Comparison of ENCODE assay signal across 9 mouse cellular contexts in the genomic region with DNA sequence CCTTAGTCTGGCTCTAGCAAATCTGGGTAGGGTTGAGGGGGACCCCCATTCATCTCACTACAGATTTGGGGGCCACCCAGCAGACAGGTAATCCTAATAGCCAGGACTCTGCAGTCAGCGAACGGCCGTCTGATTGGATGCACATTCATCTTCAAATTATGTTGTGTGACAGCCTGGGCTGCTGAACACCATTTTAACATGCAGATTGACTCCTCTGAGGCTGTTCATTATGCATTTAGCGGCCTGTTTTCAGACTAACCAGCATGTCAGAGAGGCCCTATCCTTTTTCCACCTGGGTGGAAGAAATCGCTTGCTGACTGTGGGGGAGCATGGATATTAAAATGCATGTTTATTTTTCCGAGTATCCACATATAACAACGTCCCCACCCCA.
DNase-seq lines count a peak whose midpoint lies in the region; ATAC-seq and TF ChIP-seq lines count a peak whose summit lies in the region.
"Had no signal": no experiment of that assay in that cellular context is flagged by ENCODE, and none has a peak within 500 bp of the region (broad histone marks: within the 10 kb centered on the region; RNA-seq: fewer than 3 reads in every experiment).

No protein-coding gene starts in this region.

- H3K36me3 ChIP-seq in lung, embryonic 14.5 days (ENCODE audit: insufficient read depth), result no peaks in the 10 kb centered on the region
- no peaks in the 10 kb centered on the region for H3K36me3 ChIP-seq in limb, embryonic 10.5 days
- no peaks in the 10 kb centered on the region for H3K36me3 ChIP-seq in stomach, embryonic 14.5 days (ENCODE audit: control insufficient read depth, insufficient read depth, low read length)

- no peak overlapping the region for H3K4me3 ChIP-seq in cerebellum, adult 2 months (replicated peaks; ENCODE audit: insufficient read depth, low read depth, low read length)
- H3K4me3 ChIP-seq in lung, embryonic 14.5 days (ENCODE audit: low read depth, low read length), result no peak overlapping the region
- H3K4me3 ChIP-seq in limb, embryonic 10.5 days, result no peak overlapping the region
- H3K4me3 ChIP-seq in stomach, embryonic 14.5 days (ENCODE audit: low read depth, low read length), result no peak overlapping the region

- TF ChIP-seq CTCF in cerebellum, adult 2 months (IDR thresholded peaks at IDR 0.05; ENCODE audit: borderline replicate concordance, insufficient read depth, low read depth, low read length), result no peak
- no peak for TF ChIP-seq CTCF in lung, embryonic 14.5 days (IDR thresholded peaks at IDR 0.05; ENCODE audit: low read depth)

- H3K4me1 ChIP-seq in cerebellum, adult 2 months (ENCODE audit: control insufficient read depth, insufficient read depth, low read length), result peaks cover 45% of the 10 kb centered on the region
- peaks cover 37% of the 10 kb centered on the region for H3K4me1 ChIP-seq in lung, embryonic 14.5 days (ENCODE audit: insufficient read depth)
- H3K4me1 ChIP-seq in limb, embryonic 10.5 days, result peaks cover 37% of the 10 kb centered on the region
- peaks cover 20% of the 10 kb centered on the region for H3K4me1 ChIP-seq in stomach, embryonic 14.5 days (ENCODE audit: control insufficient read depth, insufficient read depth, low read length)

- WGBS in cerebellum, adult 2 months, result 53% methylated on average over 7 of the region's 7 CpGs
- 31% methylated on average over 7 of the region's 7 CpGs for WGBS in lung, embryonic 14.5 days
- 45% methylated on average over 7 of the region's 7 CpGs for WGBS in limb, embryonic 10.5 days
- WGBS in stomach, embryonic 14.5 days, result 29% methylated on average over 7 of the region's 7 CpGs

- no peaks in the 10 kb centered on the region for H3K27me3 ChIP-seq in cerebellum, adult 2 months (ENCODE audit: control insufficient read depth, insufficient read depth, low read length)
- no peaks in the 10 kb centered on the region for H3K27me3 ChIP-seq in lung, embryonic 14.5 days (ENCODE audit: insufficient read depth, low read length)
- H3K27me3 ChIP-seq in limb, embryonic 10.5 days (ENCODE audit: low read depth, poor library complexity, severe bottlenecking), result no peaks in the 10 kb centered on the region
- H3K27me3 ChIP-seq in stomach, embryonic 14.5 days (ENCODE audit: control insufficient read depth, insufficient read depth, low read length), result no peaks in the 10 kb centered on the region

- peak overlapping the region; percentile 9; the same call in 1 of the 2 replicates for H3K9ac ChIP-seq in lung, embryonic 14.5 days
- H3K9ac ChIP-seq in stomach, embryonic 14.5 days (replicated peaks; ENCODE audit: low read depth, low read length), result no peak overlapping the region

- DNase-seq in cerebellum, adult 2 months, result no peak
- no peak for DNase-seq in cerebellum, adult 18-20 months
- no peak for DNase-seq in lung, embryonic 14.5 days
- no peak for DNase-seq in lung, postnatal 36 days
- no peak for DNase-seq in limb, embryonic 10.5 days (ENCODE audit: low spot score)
- no peak for DNase-seq in right cerebral cortex, postnatal 25 days
- DNase-seq in adrenal gland, adult 2 months, result no peak

- 0 out of 2 replicates have a peak overlapping the region, but pooled peaks have one; percentile 9 for H3K27ac ChIP-seq in cerebellum, adult 2 months (ENCODE audit: insufficient read depth, low read length)
- peak overlapping the region; percentile 92 for H3K27ac ChIP-seq in lung, embryonic 14.5 days (ENCODE audit: low read depth)
- H3K27ac ChIP-seq in limb, embryonic 10.5 days, result peak overlapping the region; percentile 69
- peak overlapping the region; percentile 88 for H3K27ac ChIP-seq in stomach, embryonic 14.5 days (ENCODE audit: low read length)

- TF ChIP-seq POLR2A in cerebellum, adult 2 months (IDR thresholded peaks at IDR 0.05; ENCODE audit: borderline replicate concordance, insufficient read depth, low read length), result no peak

- H3K9me3 ChIP-seq in lung, embryonic 14.5 days (ENCODE audit: low read depth, low read length), result no peaks in the 10 kb centered on the region
- H3K9me3 ChIP-seq in limb, embryonic 10.5 days (replicated peaks), result no peaks in the 10 kb centered on the region
- peaks cover 2% of the 10 kb centered on the region; the same call in 1 of the 2 replicates for H3K9me3 ChIP-seq in stomach, embryonic 14.5 days (ENCODE audit: control insufficient read depth, low read depth, low read length)

- no peak for ATAC-seq in lung, embryonic 14.5 days (ENCODE audit: insufficient read depth)
- ATAC-seq in stomach, embryonic 14.5 days (ENCODE audit: insufficient number of reproducible peaks, insufficient read depth, low FRiP score, low read depth), result no peak; the same call in 1 of the 2 replicates
- ATAC-seq: inflammation-experienced regulatory T-cells, adult 6 months had no signal

- H3K4me2 ChIP-seq in lung, embryonic 14.5 days, result peak overlapping the region; percentile 35; the same call in 1 of the 2 replicates
- H3K4me2 ChIP-seq in stomach, embryonic 14.5 days (replicated peaks; ENCODE audit: low read depth, low read length), result no peak overlapping the region

Comparison
In these comparisons a context has a peak if more than half of its experiments do, and no peak if none do; other contexts are left out.
1. H3K27ac ChIP-seq: peak in every context shown above with its lines; median percentile 92 in lung, embryonic 14.5 days; 88 in stomach, embryonic 14.5 days; 69 in limb, embryonic 10.5 days; 9 in cerebellum, adult 2 months.